Mouse (Mus musculus) forebrain, embryonic 12.5 days (tissue): ENCODE data around the gene Olfr545. TPM values are rescaled to one million over a fixed set of nuclear protein-coding genes. Genes with fewer than 3 reads are reported as not detected.
"Not testable (repeated sequence)": the region's sequence is repeated elsewhere in the genome, so short reads cannot be mapped to it uniquely, and the experiment has no call there.

Experiments
- ATAC-seq: fragments of 200-750 bp; cut with Nextera tagmentation; 2 replicates; pipeline ENCODE4 v1.8.0; 2017; ENCODE audit warnings: moderate TSS enrichment; ENCODE audit not compliant: low FRiP score
- H3K27ac ChIP-seq: fragments of 300-500 bp; sonication (generic); 2 replicates; pipeline ENCODE4 v1.5.1; 2016; ENCODE audit warnings: mild to moderate bottlenecking
- H3K27me3 ChIP-seq: fragments of 300-500 bp; sonication (generic); 2 replicates; pipeline ENCODE4 v1.6.1; 2016; ENCODE audit warnings: mild to moderate bottlenecking
- H3K36me3 ChIP-seq: fragments of 300-500 bp; sonication (generic); replicated peaks from 2 replicates; pipeline ENCODE4 v1.6.1; 2016; ENCODE audit warnings: mild to moderate bottlenecking
- H3K4me1 ChIP-seq: fragments of 300-500 bp; sonication (generic); 2 replicates; pipeline ENCODE4 v1.6.1; 2016
- H3K4me2 ChIP-seq: fragments of 300-500 bp; sonication (generic); 2 replicates; pipeline ENCODE4 v1.6.1; 2016; ENCODE audit warnings: mild to moderate bottlenecking, moderate library complexity
- H3K4me3 ChIP-seq: fragments of 300-500 bp; sonication (generic); replicated peaks from 2 replicates; pipeline ENCODE4 v1.5.1; 2016; ENCODE audit warnings: mild to moderate bottlenecking
- H3K9ac ChIP-seq: fragments of 300-500 bp; sonication (generic); 2 replicates; pipeline ENCODE4 v1.6.1; 2016; ENCODE audit warnings: mild to moderate bottlenecking
- H3K9me3 ChIP-seq: fragments of 300-500 bp; sonication (generic); 2 replicates; pipeline ENCODE4 v1.6.1; 2016
- WGBS: fragments of 180-500 bp; shearing (Covaris S2); methylation state at CpG from one replicate; pipeline ENCODE4 v1.1.7; 2016; 5-methylcytosine and 5-hydroxymethylcytosine counted together
- polyA plus RNA-seq: library from polyadenylated mRNA; unstranded; fragments of >200 nt; fragmentation: Nextera tagmentation; extraction: Ambion mirVana; gene quantifications from 2 replicates; pipeline ENCODE4 v1.2.1, GENCODE M21; 2016

Gene Olfr545
- polyA plus RNA-seq, 1 experiment from 2014 or later = not detected

DNA sequence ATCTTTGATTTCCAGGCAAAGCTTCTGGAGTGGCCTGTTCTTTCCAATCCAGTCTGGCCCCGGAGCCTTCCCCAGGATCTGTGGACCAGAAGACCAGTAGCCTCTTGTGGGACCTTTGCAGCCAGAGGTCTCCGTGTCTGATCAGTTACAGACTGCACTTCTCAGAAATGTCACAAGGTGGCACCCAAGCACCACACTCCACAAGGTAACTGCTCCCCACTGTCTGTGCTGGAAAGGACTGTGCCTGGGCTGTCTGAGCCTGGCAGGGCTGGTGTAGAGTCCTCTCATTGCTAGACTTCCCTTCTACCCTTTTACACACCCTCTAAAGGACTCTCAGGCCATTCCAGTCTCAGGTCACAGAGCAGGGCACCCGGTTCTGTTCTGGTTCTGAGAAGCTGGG lies 7.5 kb upstream of the Olfr545 start:
- peaks cover 6% of the 10 kb centered on the region for H3K27me3 ChIP-seq
- H3K4me3 ChIP-seq = no peak overlapping the region
- H3K27ac ChIP-seq = no peak overlapping the region
- no peaks in the 10 kb centered on the region for H3K36me3 ChIP-seq
- no peak overlapping the region for H3K4me2 ChIP-seq
- no peaks in the 10 kb centered on the region for H3K9me3 ChIP-seq
- H3K4me1 ChIP-seq = no peaks in the 10 kb centered on the region
- no peak overlapping the region for H3K9ac ChIP-seq
- peak; percentile 80 for ATAC-seq
- 48% methylated on average over 3 of the region's 3 CpGs for WGBS

DNA sequence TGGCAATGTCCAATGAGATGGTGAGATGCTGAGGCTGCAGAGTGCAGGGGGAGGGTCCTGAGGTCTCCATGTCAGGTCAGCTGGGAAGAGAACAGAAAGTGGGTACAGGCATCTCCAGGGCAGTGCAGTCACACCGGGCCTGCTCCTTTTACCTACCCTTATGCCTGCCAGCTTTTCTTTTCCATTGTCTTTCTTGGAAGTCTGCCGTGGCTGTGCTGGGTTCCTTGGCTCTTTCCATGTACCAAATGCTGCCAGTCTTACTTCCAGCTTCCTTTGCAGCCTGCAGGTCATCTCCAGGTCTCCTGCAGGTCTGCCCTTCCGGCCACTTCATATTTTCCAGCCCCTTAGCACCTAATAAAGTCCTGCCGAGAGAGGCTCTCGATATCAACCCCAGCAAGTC lies 2.6 kb upstream of the Olfr545 start:
- H3K9ac ChIP-seq = no peak overlapping the region
- H3K4me3 ChIP-seq = no peak overlapping the region
- H3K4me1 ChIP-seq = no peaks in the 10 kb centered on the region
- WGBS = 84% methylated on average over 5 of the region's 5 CpGs
- no peak for ATAC-seq
- H3K27ac ChIP-seq = no peak overlapping the region
- H3K27me3 ChIP-seq = no peaks in the 10 kb centered on the region
- no peaks in the 10 kb centered on the region for H3K36me3 ChIP-seq
- H3K4me2 ChIP-seq = no peak overlapping the region
- no peaks in the 10 kb centered on the region for H3K9me3 ChIP-seq

DNA sequence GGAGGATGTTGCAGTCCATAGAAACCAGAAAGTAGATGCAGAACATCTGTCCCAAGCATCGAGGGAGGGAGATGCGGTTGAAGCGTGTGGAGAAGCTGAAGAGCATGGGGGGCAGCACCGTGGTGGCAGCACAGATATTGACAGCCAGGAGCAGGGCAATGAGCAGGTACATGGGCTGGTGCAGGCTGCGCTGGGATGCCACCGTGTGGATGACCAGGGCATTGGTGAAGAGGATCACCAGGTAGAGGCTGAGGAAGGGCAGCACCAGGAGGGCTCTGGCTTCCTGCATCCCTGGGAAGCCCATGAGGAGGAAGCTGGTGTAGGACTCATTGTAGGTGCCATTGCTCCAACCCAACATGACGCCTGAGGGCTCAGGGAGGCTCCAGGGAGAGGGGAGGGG lies 5.0 kb downstream of the Olfr545 start:
- not testable (repeated sequence) for ATAC-seq, H3K4me1 ChIP-seq, H3K27me3 ChIP-seq, H3K36me3 ChIP-seq, H3K4me2 ChIP-seq, H3K9me3 ChIP-seq, H3K9ac ChIP-seq, H3K27ac ChIP-seq, H3K4me3 ChIP-seq
- 67% methylated on average over 7 of the region's 7 CpGs for WGBS

DNA sequence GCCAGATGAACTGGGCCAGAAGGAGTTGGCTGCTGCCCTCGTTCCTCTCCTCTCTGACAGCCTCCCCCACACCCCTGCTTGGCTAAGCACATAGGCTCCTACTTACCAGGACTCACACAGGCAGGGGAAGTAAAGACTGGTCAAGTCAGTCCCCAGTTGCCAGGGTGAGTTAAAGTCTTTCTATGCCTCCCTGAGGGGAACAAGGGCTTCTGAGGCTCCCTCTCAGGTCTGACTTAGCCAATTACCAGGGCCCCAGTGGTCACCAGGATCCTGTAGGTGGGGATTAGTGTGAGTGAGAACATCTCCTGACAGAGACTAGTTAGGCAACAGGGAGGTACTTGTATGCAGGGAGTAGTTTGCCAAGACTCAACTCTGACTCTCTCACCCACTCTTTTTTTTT lies 11.2 kb downstream of the Olfr545 start, which contains the start of gene Olfr544:
Gene Olfr544 (minus strand): TSS at position 153 of the 400 bp plus-strand sequence.
- WGBS = 53% methylated on average over 1 of the region's 1 CpGs

DNA sequence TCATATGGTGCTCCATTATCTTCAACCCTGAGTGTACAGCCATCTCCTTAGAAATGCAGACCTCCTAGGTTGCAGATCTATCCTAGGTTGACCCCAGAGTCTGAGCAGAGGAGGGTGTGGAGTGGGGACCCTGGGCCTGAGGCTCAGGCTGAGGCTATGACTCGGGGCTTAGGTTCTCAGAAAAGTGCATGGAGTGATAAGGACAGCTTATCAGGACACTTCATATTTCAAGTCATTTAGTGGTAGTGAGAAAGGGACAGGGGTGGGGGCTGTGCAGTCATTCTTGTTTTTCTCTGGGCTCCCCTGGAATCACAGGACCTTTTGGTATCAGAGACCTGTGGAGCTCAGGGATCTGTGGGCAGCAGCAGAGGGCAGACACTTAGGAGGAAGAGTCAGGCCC lies 13.3 kb downstream of the Olfr545 start:
- H3K36me3 ChIP-seq = no peaks in the 10 kb centered on the region
- no peaks in the 10 kb centered on the region for H3K4me1 ChIP-seq
- no peaks in the 10 kb centered on the region for H3K27me3 ChIP-seq
- H3K27ac ChIP-seq = no peak overlapping the region
- no peak overlapping the region for H3K9ac ChIP-seq
- 83% methylated on average over 1 of the region's 1 CpGs for WGBS
- H3K4me2 ChIP-seq = no peak overlapping the region
- ATAC-seq = no peak
- no peak overlapping the region for H3K4me3 ChIP-seq
- no peaks in the 10 kb centered on the region for H3K9me3 ChIP-seq

More for the DNA sequence above, 11.2 kb downstream of the Olfr545 start, which contains the start of gene Olfr544:
- Histone ChIP-seq H3K9me3 (no peaks in the 10 kb centered on the region), H3K27me3 (no peaks in the 10 kb centered on the region), H3K4me1 (no peaks in the 10 kb centered on the region), H3K36me3 (no peaks in the 10 kb centered on the region), H3K4me3 (no peak within 1 kb of the TSS), H3K4me2 (no peak within 1 kb of the TSS), H3K27ac (no peak within 1 kb of the TSS), H3K9ac (no peak within 1 kb of the TSS)
- no peak for ATAC-seq

DNA sequence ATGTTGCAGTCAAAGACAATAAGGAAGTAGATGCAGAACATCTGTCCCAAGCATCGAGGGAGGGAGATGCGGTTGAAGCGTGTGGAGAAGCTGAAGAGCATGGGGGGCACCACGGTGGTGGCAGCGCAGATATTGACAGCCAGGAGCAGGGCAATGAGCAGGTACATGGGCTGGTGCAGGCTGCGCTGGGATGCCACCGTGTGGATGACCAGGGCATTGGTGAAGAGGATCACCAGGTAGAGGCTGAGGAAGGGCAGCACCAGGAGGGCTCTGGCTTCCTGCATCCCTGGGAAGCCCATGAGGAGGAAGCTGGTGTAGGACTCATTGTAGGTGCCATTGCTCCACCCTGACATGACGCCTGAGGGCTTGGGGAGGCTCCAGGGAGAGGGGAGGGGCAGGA lies 14.6 kb downstream of the Olfr545 start:
- not testable (repeated sequence) for H3K4me3 ChIP-seq, H3K27ac ChIP-seq, H3K9ac ChIP-seq, H3K36me3 ChIP-seq, H3K9me3 ChIP-seq, H3K4me2 ChIP-seq, ATAC-seq, H3K4me1 ChIP-seq, H3K27me3 ChIP-seq
- WGBS = 73% methylated on average over 7 of the region's 8 CpGs

DNA sequence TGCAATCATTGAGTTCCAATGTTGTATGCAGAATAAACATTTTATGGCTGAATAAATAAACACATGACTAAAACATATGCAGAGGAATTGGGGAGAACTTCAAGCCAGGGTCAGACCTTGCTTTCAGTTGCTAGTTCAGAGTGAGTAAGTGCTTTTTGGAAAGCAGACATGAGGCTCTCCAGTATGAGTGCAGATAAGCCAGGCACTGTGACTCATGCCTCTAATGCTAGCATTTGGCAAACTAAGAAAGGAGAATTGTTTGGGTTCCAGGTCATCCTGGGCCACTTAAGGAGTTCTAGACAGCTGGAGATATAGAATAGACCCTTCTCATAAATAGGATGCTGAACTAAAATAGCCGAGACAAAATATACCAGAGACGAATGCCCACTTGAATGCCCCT lies 15.7 kb downstream of the Olfr545 start:
- WGBS = 77% methylated on average over 2 of the region's 2 CpGs
- ATAC-seq = no peak
- H3K4me1 ChIP-seq = no peaks in the 10 kb centered on the region
- H3K27me3 ChIP-seq = no peaks in the 10 kb centered on the region
- no peak overlapping the region for H3K9ac ChIP-seq
- no peak overlapping the region for H3K27ac ChIP-seq
- H3K4me2 ChIP-seq = no peak overlapping the region
- no peaks in the 10 kb centered on the region for H3K9me3 ChIP-seq
- no peaks in the 10 kb centered on the region for H3K36me3 ChIP-seq
- no peak overlapping the region for H3K4me3 ChIP-seq

DNA sequence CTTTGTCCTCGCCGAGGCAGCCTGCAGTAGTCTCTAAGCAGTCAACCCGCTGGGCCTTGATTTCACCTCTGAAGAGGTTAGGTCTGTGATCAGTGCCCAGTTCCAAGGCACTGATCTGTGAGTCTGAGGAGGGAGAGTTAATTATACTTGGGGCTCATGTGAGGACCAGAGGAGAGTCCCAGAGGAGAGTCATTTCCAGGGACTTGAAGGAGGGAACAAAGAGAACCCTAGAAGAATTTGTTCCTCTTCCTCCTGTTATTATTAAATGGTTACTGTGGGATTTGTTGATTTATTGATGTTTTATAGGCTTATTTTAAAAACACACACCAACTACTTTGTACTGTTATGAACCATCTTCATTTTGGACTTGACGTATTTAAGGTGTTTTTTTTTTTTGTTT lies 17.8 kb downstream of the Olfr545 start, which contains the start of gene Olfr543:
Gene Olfr543 (minus strand): TSS at position 101 of the 400 bp plus-strand sequence.
- no peak within 1 kb of the TSS for H3K4me2 ChIP-seq
- H3K4me3 ChIP-seq = no peak within 1 kb of the TSS
- no peaks in the 10 kb centered on the region for H3K4me1 ChIP-seq
- H3K27ac ChIP-seq = no peak within 1 kb of the TSS
- H3K9me3 ChIP-seq = no peaks in the 10 kb centered on the region
- H3K9ac ChIP-seq = no peak within 1 kb of the TSS
- WGBS = 94% methylated on average over 4 of the region's 4 CpGs
- ATAC-seq = no peak
- H3K36me3 ChIP-seq = peaks cover 6% of the 10 kb centered on the region; the same call in 1 of the 2 replicates
- no peaks in the 10 kb centered on the region for H3K27me3 ChIP-seq

DNA sequence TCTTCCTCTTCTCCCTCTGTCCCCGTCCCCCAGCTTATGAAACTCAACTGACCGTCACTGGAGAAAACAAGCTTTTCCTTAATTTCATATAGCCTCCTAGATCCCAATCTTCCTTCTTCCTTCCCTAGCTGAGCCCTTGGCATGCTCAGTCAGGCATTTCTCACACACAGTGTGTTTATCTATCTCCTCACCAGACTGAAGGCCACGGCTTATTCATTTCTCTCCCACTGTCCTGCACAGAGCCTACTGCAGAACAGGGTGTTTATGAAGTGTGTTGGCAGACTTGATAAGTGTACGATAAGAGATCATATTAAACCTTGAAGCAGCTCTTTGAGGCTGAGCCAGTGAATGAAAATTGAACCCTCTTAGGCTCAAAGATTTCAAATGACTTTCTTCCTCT lies 18.6 kb downstream of the Olfr545 start:
- Histone ChIP-seq H3K4me2 (no peak overlapping the region), H3K36me3 (peaks cover 6% of the 10 kb centered on the region; the same call in 1 of the 2 replicates), H3K4me1 (no peaks in the 10 kb centered on the region), H3K9ac (no peak overlapping the region), H3K9me3 (no peaks in the 10 kb centered on the region), H3K27me3 (no peaks in the 10 kb centered on the region), H3K4me3 (no peak overlapping the region), H3K27ac (no peak overlapping the region)
- 88% methylated on average over 4 of the region's 4 CpGs for whole genome bisulfite sequencing
- ATAC-seq = no peak

DNA sequence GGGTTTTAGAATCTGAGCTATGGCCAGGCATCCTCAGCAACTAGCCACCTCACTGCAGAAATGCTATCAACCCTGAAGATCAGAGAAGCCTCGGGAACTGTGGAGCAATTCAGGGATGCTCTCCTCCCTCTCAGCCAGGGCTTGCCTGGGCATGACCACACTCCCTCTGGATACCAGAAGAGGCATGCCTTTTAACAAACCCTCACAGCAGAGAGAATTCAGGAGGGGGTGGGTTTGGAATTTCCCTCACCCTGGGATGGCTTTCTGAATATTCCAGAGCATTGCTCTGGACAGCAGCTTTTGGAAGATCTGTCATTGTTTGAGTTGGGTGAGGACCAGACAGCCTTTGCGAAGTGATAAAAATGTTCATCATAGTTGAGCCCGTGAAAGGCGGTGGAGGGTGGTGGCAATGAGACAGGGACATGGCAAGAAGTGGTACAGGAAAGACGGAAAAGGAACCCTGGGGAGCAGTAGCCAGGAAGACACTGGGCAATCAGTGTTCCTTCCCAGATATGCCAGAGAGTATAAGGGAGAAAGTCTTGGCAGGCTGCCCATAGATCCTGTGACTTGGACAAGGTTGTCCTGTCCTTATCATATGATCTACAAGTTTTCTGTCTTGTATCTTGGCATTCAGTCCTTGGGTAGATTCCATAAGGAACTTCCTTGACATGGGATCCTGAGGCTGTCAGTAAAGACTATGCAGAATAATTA lies 19.9 kb downstream of the Olfr545 start:
- no peaks in the 10 kb centered on the region for H3K4me1 ChIP-seq
- 86% methylated on average over 5 of the region's 5 CpGs for WGBS

DNA sequence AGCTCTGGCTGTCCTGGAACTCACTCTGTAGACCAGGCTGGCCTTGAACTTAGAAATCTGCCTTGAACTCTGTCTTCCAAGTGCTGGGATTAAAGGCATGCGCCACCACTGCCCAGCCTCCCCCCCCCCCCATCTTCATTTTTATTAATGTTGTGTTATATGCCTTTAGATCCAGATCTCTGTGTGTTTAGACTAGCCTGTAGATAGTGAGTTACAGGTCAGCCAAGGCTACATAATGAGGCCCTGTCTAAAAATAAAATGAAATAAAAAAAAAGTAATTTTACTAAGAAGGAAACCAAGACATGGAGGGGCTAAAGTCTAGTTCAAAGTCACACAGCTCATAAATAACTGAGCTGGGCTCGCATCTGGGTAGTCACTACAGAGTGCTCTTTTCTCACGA lies 20.4 kb downstream of the Olfr545 start:
- Histone ChIP-seq H3K9ac (no peak overlapping the region), H3K4me1 (no peaks in the 10 kb centered on the region), H3K9me3 (no peaks in the 10 kb centered on the region), H3K27ac (no peak overlapping the region), H3K36me3 (peaks cover 6% of the 10 kb centered on the region; the same call in 1 of the 2 replicates), H3K27me3 (no peaks in the 10 kb centered on the region), H3K4me2 (no peak overlapping the region), H3K4me3 (no peak overlapping the region)
- no peak for ATAC-seq
- WGBS = 87% methylated on average over 3 of the region's 3 CpGs

More for the DNA sequence above, 19.9 kb downstream of the Olfr545 start:
- ATAC-seq = no peak
- Histone ChIP-seq H3K9ac (no peak overlapping the region), H3K9me3 (no peaks in the 10 kb centered on the region), H3K4me2 (no peak overlapping the region), H3K27me3 (no peaks in the 10 kb centered on the region), H3K36me3 (peaks cover 6% of the 10 kb centered on the region; the same call in 1 of the 2 replicates), H3K4me3 (no peak overlapping the region), H3K27ac (no peak overlapping the region)

DNA sequence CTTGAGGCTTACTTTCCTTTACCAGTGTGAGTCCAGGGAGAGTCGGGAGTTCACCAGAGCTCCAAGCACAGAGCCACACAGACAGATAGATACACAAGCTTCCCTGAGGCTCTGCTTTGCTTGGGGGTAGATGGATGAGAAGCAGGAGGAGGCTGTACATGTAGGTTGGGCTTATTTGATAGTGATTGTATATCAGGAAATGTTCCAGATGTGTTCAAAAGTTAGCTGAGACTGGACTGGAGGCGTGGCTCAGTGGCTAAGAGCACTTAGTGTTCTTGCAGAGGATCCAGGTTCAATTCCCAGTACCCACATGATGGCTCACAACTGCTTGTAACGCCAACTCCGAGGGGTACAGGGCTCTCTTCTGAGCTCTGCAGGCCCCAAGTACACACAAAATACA lies 20.9 kb downstream of the Olfr545 start:
- no peaks in the 10 kb centered on the region for H3K27me3 ChIP-seq
- no peaks in the 10 kb centered on the region for H3K4me1 ChIP-seq
- no peak overlapping the region for H3K27ac ChIP-seq
- no peaks in the 10 kb centered on the region for H3K9me3 ChIP-seq
- no peak overlapping the region for H3K4me3 ChIP-seq
- WGBS = 95% methylated on average over 4 of the region's 4 CpGs
- no peak for ATAC-seq
- no peak overlapping the region for H3K4me2 ChIP-seq
- H3K9ac ChIP-seq = no peak overlapping the region
- H3K36me3 ChIP-seq = peaks cover 6% of the 10 kb centered on the region; the same call in 1 of the 2 replicates

DNA sequence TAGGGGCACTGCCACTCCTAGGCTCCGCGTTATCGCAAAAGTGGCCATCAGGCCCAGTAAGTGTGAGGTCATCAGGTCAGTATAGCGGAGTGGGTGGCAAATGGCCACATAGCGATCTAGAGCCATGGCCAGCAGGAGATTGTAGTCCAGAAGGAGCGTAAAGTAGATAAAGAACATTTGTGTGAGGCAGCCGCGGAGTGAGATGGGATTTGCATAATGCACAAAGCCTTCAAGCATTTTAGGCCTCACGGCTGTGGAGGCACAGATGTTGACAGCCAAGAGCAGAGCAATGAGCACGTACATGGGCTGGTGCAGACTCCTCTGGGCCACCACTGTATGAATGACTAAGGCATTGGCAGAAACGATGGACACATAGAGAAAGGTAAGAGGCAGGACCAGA lies 22.0 kb downstream of the Olfr545 start:
- Histone ChIP-seq H3K9ac (no peak overlapping the region), H3K4me3 (no peak overlapping the region), H3K4me1 (no peaks in the 10 kb centered on the region), H3K9me3 (no peaks in the 10 kb centered on the region), H3K4me2 (no peak overlapping the region), H3K27me3 (no peaks in the 10 kb centered on the region), H3K36me3 (peaks cover 6% of the 10 kb centered on the region; the same call in 1 of the 2 replicates), H3K27ac (no peak overlapping the region)
- ATAC-seq = no peak
- WGBS = 76% methylated on average over 11 of the region's 11 CpGs
